Mouse (Mus musculus) spleen, postnatal 14 days (tissue): ENCODE measurements around the gene Auts2.

Experiments
- DNase-seq, 2 experiments: peaks; one replicate each; pipeline ENCODE4 v3.0.0; 2021 to 2022; ENCODE audit warnings: low spot score in 2 of 2

Gene Auts2

GRCm38 (mm10) chr5:131922118-131922517, 621.0 kb downstream of the Auts2 start:
- no peak for DNase-seq

- no peak for DNase-seq
Observed at GRCm38 (mm10) chr5:131919983-131920777, 623.0 kb downstream of the Auts2 start.

GRCm38 (mm10) chr5:131916791-131917403, 626.2 kb downstream of the Auts2 start:
- no peak for DNase-seq

DNA sequence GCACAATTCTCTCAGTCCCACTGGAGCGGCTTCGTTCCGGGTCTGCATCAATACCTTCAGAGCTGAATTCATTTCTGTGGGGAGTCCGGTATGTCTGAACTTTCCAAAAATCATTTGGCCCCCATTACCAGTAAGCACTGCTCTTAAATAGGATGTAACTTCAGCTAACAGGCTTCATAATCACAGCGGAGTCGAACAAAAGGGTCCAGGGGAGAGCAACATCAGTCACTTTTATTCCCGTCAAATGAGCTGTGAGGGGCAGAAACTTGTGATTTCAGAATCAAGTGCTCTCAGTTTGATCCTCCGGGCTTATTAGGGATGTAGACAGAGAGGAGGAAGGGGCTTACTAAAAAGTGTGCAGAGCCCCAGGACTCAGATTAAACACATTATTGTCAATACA, 629.6 kb downstream of the Auts2 start:
- no peak for DNase-seq

DNA sequence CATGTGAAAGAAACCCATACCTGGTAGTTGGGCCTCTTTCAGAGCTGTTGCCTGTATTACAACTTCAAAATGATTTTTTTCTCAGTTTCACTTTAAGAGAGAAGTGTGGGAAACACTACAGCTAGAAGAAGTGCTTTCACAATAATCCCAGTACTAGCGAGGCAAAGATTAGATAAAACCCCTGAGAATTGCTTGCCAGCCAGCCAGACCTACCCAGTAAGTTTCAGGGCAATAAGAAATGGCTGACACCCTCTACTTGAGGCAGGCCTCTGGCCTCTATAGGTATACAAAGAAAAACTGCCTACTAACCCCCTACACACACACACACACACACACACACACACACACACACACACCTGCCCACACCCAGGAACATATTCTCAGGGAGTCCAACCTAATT, 630.2 kb downstream of the Auts2 start:
- no peak for DNase-seq

GRCm38 (mm10) chr5:131906313-131906712, 636.8 kb downstream of the Auts2 start:
- DNase-seq: no peak

DNA sequence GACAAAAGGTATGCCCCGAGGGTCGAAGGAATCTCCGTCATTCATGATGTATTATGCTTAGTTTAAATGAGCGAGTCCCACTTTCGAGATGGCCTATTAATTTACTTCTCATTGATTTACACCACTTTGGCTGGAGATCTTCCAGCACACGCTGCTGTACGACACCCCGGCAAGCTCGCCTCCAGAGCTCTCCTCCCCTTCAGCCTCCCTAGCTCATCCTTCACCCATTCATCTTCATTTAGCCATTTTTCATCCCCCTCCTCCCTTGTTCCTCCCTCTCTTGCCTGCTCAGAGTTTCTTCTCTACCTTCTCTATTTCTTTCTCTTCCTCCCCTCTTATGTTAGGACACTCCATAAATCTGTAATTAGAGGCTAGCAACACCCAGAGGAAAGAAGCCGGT, 638.7 kb downstream of the Auts2 start:
- no peak for DNase-seq

GRCm38 (mm10) chr5:131898048-131898638, 645.0 kb downstream of the Auts2 start:
- no peak for DNase-seq

GRCm38 (mm10) chr5:131886636-131887035, 656.5 kb downstream of the Auts2 start:
- DNase-seq: no peak

GRCm38 (mm10) chr5:131876569-131876968, 666.6 kb downstream of the Auts2 start:
- DNase-seq: no peak

GRCm38 (mm10) chr5:131875976-131876375, 667.2 kb downstream of the Auts2 start:
- no peak for DNase-seq

DNA sequence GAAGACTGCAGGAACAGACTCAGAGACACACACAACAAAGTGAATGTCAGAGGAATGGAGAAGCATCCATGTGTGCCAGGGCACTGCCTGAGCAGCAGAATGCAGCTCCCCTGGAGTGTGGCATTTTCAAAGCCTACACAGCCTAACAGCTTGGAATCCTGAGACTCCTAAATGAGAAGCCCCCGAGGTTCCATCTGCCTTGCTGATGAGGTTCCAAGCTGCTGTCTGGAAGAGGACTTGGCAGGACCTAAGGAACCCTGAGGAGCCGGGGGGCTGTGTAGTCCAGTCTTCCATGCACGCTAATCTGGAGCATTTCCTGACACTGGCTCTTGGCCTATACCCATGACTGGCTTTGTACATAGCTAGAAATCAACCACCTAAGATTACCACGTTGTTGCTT, 670.0 kb downstream of the Auts2 start:
- DNase-seq: no peak

DNA sequence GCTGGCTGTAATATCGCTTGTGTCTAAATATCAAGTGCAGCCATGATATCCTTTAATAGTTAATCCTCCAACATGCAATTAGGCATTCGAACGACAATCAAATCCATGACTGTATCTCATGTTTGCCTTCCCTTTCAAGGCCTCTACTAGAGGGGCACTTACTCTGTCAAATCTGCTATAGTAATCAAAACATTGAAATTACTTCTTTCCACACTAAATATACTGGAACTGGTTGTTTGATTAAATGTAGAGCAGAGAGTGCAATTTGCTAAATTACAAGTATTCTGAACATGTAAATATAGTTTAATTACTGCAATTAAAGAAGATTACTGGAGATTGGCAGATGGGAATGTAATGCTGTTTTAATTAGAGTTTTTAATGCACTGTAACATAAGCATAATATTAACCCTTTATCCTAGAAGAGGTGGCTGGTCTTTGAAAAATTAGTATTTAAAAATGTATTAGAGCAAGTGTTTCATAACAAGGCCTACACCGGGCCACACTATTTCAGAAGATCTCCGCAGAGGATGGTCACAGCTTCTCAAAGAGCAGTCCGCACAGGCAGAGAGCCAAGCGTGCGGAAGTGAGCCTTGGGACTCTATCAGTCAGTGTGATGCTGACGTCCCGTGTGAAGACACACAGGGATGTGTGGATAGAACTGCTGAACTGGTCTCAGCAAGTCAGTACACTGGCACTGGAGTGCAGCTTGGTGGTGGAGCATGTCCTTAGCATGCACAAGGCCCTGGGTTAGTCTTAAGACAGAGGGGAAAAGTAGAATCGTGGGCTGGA, 673.2 kb downstream of the Auts2 start:
- DNase-seq: no peak

- DNase-seq: no peak
Observed at GRCm38 (mm10) chr5:131865200-131865599, 677.9 kb downstream of the Auts2 start.

DNA sequence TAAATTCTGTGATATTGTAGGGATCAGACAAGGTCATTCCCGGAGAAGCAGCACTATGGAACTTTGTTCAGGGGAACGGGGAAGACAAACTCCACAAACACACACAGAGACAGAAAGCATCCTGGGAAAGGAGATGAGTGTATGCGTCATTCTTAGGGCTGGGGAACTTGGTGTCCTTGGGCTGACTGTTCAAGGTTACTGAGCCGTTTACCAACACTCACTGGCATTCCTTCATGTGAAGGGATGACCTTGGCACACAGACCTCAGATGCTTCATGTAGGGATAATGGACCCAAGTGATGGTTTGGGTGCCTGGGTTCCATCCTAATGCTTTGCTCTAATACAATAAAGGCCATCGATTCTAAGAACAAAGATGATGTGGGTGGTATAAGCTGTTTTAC, 685.2 kb downstream of the Auts2 start:
- DNase-seq: no peak

DNA sequence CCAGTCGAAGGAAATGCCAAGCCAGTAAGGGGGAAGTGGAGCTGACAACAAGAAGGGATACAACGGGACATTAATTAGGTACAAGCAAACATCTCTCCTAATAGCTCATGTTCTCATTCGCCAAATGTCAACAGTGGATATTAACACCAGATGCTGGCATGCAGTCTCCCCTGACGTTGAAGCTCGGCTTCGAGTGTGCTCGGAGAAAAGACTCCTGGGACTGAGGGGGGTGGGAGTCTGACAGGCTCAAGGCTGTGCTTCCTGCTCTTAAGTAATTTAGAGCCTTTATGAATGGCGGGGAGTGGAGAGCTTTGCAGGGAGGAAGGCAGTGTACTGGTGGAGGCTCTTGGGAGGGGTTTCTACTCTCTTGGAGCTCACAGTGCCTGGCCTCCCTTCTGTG, 687.8 kb downstream of the Auts2 start:
- DNase-seq: no peak

DNA sequence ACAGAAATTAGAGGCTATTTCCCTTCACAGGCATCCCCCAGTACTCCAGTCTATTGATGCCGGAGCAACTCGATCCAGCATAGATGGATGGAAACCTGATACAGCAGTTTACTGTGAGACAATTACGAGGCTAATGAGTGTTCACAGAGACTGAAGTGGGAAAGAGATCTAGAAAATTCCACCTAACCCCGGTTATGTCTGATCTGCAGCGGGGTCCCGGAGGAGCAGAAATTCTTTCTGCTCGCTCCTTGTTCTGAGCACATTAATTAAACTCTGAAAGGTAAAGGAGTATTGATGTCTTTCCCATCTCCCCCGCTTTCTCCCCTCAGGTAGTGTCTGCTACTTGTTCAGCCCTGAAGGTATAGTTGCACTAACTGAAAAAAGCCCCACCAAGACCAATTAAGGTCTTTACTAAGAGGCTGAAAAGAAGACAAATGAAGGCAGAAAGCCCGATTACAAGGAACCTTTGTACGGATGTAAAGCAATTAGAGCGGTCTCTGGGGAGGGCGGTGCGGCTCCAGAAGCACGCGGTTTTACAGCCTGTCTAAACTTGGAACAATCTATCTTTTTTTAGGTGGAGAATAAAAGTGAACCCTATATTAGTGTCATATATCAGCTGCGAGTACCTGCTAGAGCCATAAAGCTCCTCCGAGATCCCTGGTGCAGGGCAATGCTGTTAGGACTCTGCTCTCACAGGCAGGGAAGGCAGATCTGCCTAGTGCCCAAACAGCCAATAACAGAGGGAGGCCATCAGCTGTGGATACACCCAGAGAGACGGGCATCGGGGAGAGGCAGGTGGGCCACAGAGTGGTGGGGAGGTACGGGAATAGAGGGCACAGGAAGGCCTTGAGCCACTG, 691.3 kb downstream of the Auts2 start:
- DNase-seq: no peak

- no peak for DNase-seq
Observed at GRCm38 (mm10) chr5:131850632-131851335, 692.4 kb downstream of the Auts2 start.

GRCm38 (mm10) chr5:131849644-131850043, 693.5 kb downstream of the Auts2 start:
- no peak for DNase-seq

GRCm38 (mm10) chr5:131844519-131844800, 698.7 kb downstream of the Auts2 start:
- no peak for DNase-seq
